Mouse (Mus musculus) thymus, adult 2 months (tissue): ENCODE data around the gene Etv6.

Experiments
- CTCF ChIP-seq: fragments of 200-500 bp; IDR thresholded peaks from 2 replicates; pipeline ENCODE4 v1.5.1; 2012; ENCODE audit warnings: mild to moderate bottlenecking, control low read depth, low read length, moderate library complexity, borderline replicate concordance; ENCODE audit not compliant: control insufficient read depth, poor library complexity, insufficient read depth; ENCODE audit errors: extremely low read depth
- POLR2A ChIP-seq: fragments of 200-500 bp; IDR thresholded peaks from 2 replicates; pipeline ENCODE4 v1.6.1; 2012; ENCODE audit warnings: mild to moderate bottlenecking, low read length, control low read depth, moderate library complexity; ENCODE audit not compliant: control insufficient read depth, poor library complexity, insufficient read depth; ENCODE audit errors: extremely low read depth

- TF ChIP-seq POLR2A (no peak), CTCF (no peak)
Measured at GRCm38 (mm10) chr6:134219358-134219757, 183.9 kb downstream of the Etv6 start.
